Mouse (Mus musculus): ENCODE results near the gene Rab22a. TPM values are rescaled to one million over a fixed set of nuclear protein-coding genes. Genes with fewer than 3 reads are reported as not detected.
"Not testable (repeated sequence)": the region's sequence is repeated elsewhere in the genome, so short reads cannot be mapped to it uniquely, and the experiment has no call there.

Gene Rab22a
- total RNA-seq, 2 experiments from 2014 or later: 25.2 to 27.2 TPM

DNA sequence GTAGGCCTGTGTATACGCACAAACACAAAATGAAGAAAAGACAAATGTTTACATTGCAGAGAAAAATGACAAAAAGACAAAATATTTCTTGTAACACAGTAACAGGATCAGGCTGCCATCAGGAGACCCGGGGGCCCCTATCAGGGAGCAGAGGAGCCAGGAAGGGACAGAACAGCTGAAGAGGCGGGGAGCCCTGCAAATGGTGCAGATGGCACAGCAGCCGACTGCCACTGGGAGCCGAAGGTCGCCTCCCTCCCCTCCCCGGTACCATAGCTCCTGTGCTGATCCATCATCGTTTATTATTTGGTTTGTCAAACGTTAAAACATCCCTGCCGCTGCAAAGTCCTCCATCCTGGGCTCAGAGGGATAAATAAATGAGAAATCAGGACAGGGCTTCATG, 53.1 kb downstream of the Rab22a start:
- no peak for DNase-seq (ENCODE audit: low spot score in 2 of 2)
- intact Hi-C loops (cut with DNase I): no loop called here

DNA sequence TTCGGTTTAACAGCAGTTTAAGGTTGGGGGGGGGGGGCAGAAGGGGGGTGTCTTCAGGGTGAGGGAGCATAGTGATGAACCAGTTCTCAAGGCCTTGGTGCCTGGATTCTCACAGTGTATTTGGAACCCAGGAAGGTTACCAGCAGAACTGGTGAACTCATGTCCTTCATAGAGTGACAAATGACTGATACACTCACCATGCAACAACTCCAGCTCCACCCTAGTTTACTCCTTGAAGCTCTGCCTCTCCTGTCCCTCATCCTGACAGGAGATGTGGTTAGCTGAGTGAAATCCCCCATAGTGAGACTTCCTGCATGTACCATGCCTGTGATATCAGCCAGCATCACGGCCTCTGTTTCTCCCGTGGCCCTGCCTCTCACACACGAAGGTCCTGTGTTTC, 53.7 kb downstream of the Rab22a start:
- intact Hi-C loops (cut with DNase I): no loop called here
- no peak for DNase-seq (ENCODE audit: low spot score in 2 of 2)

DNA sequence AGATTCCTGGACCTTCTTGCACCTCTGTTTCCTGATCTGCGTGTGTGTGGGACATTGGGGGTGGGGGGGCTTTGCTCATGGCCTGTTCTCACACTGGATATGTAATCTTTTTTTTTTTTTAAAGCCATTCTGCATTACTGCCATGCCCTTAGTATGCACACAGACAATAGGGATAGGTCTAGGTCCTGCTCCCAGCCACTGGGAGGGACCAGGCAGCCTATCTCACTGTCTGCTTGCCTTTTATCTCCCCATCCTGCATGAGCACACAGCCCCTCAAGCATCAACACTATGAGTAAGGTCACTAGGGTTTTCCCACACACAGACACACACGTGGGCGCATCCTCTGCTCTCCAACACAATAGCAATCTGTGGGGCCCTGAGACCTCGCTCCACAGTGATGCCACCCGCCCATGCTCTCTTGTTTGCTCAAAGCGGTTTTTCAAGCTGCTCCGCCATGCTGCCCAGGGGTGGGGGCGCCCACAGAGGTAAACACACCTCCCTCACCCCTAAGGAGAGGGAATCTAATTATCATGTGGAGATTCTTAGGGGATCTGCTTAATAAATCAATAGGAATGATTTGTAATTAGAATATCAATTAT, 55.2 kb downstream of the Rab22a start:
- intact Hi-C loops (cut with DNase I): no loop called here
- no peak for DNase-seq (ENCODE audit: low spot score in 2 of 2)

DNA sequence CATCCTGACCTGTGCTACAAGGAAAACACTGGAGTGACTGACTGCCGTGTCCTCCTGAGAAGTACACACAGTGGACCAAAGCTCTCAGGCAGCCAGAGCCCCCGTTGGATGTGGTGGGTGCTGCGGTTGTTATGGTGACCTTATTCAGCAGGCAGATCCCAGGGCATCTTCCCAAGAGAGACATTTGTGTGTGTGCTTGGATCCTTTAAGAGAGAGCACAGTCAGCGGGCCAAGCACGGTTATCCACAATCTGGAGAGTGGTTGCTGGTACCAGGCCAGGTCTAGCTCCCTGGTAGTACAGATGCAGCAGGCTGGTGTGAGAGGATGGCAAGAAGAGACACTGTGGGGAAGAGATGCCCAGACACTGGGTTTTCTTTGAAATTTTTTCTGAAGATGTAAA, 57.4 kb downstream of the Rab22a start:
- intact Hi-C loops (cut with DNase I): no loop called here
- peak in 1 of 2 experiments; percentile 60 for DNase-seq (ENCODE audit: low spot score in 2 of 2)

DNA sequence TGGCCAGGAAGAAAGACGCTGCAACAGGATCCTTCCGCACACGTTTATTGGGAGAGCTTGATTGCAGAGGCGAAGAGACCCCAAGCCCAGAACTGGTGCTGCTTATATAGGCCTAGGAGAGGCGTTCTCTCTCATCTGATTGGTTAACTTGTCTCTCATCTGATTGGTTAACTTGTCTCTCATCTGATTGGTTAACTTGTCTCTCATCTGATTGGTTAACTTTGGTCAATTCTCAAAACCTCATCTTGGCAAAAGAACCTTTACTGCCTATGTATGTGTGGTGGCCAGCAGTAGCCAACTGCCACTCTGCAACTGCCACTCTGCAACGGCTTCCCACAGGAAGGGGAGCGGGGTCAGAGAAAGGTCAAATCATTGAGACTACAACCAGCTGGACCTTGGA, 59.6 kb downstream of the Rab22a start, which contains the start of gene 1700010B08Rik:
Gene 1700010B08Rik (plus strand): TSS at position 301 of the 400 bp plus-strand sequence.
- intact Hi-C loops (cut with DNase I): not testable (repeated sequence)

DNA sequence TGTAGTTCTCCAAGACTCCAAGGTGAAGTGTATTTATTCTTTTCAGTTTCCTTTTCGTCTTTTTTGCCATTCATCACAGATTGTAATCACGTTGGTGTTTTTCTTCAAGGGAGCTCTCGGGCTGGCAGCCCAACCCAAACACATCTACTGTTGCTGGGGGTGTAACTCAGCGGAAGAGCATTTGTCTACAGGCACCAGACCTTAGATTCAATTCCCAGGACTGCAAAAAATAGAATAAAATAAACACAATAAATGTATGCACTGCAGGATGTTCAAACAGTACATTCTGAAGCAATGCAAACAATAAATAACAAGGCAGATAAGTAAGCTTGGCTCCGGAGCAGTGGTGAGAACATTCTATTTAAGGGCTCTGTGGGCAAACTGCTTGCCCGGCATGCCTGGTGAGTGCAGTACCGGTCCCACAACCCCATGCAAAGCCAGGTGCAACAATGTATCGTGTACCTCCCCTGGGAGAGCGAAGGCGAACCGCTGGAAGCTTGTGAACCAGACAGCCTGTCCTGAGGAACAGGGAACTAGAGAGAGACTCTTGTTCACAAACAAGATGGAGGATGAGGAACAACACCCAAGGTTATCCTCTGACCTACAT, 62.8 kb downstream of the Rab22a start:
- intact Hi-C loops (cut with DNase I): no loop called here
- no peak for DNase-seq (ENCODE audit: low spot score in 2 of 2)

More for the DNA sequence above, 59.6 kb downstream of the Rab22a start, which contains the start of gene 1700010B08Rik:
- not testable (repeated sequence) for DNase-seq (ENCODE audit: low spot score in 2 of 2)

DNA sequence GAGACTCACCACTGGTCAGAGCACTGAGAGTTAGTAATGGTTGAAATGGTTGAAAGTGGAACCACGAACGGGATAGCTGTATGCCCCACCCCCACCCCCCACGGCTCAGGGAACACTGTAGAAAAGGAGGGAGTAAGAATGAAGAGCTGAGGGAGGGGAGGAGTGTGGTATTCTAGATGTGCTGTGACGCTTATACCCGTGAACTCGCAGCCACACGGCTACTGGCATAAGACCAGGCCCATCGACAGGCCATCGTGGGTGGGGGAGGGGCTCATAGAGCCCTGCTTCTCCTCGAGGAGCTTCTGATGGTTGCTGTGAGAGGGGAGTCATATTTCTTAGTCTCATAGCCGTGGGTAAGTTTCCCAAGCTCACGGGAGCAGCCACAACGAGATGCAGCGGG, 64.8 kb downstream of the Rab22a start:
- DNase-seq (ENCODE audit: low spot score in 2 of 2): no peak
- intact Hi-C loops (cut with DNase I): no loop called here

DNA sequence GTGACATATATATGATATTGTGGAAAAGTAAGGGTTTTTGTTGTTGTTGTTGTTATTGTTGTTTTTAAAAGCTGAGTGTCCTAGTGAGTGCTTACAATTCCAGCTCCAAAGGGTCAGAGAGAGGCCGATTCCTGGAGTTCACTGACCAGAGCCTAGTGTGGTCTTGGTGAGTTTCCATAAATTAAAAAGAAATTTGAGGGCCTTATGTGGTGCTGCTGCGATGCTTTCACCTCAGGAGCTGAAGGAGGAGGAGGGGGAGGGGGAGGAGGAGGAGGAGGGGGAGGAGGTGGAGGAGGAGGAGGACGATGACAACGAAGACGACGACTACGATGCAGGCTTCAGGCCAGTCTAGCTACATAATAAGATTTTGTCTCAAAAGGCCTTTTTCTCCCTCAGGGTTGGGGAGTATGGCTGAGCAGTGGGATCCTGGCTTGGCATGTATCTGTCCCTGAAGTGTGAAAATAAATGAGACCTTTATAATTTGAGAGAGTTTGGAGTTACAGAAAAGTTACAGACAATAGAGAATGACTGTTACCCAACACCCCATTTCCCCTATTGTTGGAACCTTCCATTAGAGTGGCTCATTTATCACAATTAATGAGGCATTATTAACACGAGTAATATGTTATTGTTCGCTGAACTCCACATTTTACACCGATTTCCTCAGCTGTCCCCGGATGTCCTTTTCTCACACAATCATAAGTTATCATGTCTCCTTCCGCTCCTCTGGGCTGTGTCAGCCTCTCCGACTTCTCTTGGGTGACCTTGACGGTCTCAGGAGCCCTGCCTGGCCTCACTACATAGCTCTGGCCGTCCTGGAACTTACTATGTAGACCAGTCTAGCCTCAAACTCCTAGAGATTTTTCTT, 65.6 kb downstream of the Rab22a start:
- intact Hi-C loops (cut with DNase I): no loop called here
- no peak for DNase-seq (ENCODE audit: low spot score in 2 of 2)

DNA sequence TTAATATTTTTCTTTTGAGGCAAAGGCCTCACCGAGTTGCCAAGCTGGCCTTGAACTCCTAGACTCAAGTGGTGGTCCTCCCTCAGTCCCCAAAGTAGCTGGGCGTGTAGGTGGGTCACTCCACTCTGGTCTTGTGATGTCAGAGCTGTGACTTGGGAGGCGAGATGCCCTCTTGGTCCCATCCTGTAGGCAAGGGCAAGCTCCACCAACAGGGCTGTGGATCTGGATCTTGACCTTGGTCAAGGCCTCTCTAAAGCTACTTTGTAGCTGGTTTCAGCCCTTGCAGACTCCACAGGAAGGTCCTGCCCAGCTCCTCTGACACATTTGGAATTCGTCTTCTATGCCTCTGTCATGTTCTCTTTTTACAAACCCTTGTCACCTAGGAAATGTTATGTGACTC, 66.3 kb downstream of the Rab22a start:
- intact Hi-C loops (cut with DNase I): no loop called here
- DNase-seq (ENCODE audit: low spot score in 2 of 2): no peak

DNA sequence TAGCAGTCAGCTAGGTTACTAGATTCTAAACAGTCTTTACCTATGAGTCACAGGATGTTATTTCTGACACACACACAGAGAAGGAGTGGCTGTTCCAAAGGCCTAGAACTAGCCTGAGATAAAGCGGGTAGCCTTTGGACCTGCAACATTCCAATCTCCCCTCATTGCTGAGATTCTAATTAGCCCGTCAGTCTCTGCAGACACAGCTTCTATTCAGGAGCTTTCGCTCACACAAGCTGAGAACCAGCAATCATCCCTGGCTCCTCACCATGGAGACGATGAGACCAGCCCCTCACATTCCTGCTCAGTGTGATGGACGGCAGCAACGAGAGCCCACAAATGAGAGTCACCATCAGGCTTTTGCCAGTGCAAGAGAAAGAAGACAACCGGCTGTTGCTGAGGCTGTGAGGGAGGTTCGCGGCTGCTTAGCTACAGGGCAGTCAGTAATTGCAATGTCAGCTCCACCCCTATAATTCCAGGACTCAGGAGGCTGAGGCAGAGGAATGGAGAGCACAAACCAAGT, 70.9 kb downstream of the Rab22a start:
- intact Hi-C loops (cut with DNase I): no loop called here

DNA sequence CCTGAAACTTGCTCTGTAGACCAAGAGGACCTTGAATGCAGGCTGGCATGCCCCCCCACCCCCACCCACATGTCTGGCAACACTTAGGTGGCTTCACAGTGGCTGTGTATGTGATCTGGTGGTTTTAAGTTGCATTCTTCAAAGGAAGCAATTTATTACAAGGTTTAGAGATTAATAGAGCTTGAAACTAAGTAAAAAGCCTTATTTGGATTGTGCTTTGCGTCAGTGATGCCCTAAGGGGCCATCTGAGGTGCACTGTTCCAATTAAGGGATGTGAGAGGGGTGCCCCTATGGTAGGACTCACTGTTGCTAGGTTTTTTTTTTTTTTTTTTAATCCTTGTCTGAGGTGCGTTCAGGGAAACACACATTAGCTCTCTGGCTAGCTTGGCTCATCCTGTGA, 74.9 kb downstream of the Rab22a start:
- intact Hi-C loops (cut with DNase I): no loop called here
- DNase-seq (ENCODE audit: low spot score in 2 of 2): no peak

More for the DNA sequence above, 70.9 kb downstream of the Rab22a start:
- peak in 1 of 2 experiments; percentile 35 for DNase-seq (ENCODE audit: low spot score in 2 of 2)

DNA sequence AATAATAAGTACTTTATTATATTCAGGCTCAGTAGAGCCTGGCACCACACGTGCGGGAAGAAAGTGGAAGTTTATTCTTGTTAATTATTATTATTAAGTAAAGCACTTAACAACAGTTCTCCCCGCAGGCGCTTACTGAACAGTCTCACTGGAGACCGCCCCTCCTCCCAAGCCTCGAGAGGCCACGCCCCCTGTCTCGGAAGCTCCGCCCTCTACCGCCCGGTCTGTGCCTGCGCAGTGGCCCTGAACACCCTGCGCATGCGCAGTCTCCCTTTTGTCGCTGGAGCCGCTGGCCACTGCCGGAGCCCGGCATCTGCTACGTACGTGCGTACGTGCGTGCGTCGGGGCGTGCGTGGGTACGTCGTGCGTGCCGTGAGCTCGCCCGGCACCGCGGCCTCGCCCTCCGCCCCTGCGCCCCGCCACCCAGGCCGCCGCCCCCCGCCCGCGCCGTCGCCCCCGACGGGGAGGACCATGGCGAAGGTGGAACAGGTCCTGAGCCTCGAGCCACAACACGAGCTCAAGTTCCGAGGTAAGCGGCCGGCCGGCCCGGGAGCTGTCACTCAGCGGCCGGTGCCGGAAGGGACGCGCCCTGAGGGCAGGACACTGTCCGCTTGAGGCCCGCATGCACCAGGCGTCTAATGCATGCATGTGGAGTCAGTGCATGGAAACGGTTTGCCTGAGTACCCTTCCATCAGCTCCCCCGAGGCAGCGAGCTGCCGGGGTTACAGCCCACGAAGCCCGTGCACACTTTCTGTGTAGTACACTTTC, 77.8 kb downstream of the Rab22a start, which contains the start of gene Vapb:
Gene Vapb (plus strand): TSS at position 290 of the 768 bp plus-strand sequence.
- intact Hi-C loops (cut with DNase I): no loop called here
- DNase-seq (ENCODE audit: low spot score in 2 of 2): peak; percentile 99 to 100

DNA sequence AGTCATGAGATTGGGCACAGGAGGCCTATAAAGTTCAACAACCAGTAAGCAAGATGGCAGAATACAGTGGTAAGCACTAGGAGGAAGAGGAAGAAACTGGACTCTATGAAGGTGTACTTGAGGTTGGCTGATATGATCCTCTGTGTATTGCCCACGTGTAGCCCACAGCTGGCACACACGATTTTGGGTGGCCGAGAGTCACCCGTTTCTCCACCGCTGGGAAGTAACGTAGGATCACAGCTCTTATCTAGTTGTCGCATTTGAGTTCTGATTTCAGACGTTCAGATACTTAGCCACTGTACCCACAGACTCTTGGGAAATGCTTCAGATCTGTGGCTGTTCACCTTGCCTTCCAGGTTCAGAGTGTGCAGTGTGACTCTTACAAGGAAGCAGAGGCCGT, 78.7 kb downstream of the Rab22a start:
- intact Hi-C loops (cut with DNase I): no loop called here
- DNase-seq (ENCODE audit: low spot score in 2 of 2): no peak

DNA sequence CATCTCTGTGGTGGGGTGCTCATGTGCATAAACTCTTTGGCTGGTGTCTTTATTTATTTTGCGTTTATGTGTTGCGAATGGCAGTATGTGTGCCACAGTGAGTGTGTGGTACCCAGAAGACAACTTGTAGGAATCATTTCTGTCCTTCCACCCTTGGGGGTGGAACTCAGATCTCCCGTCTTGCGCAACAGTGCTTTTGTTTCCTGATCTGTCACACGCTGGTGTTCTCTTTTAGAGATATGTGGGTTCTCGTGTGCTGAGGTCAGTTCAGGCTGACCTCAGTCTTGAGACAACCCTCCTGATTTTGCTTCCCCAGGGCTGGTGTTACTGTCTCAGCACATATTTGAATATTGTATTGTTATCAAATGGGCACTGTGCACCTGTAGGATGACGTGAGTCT, 79.5 kb downstream of the Rab22a start:
- intact Hi-C loops (cut with DNase I): no loop called here
- DNase-seq (ENCODE audit: low spot score in 2 of 2): no peak

DNA sequence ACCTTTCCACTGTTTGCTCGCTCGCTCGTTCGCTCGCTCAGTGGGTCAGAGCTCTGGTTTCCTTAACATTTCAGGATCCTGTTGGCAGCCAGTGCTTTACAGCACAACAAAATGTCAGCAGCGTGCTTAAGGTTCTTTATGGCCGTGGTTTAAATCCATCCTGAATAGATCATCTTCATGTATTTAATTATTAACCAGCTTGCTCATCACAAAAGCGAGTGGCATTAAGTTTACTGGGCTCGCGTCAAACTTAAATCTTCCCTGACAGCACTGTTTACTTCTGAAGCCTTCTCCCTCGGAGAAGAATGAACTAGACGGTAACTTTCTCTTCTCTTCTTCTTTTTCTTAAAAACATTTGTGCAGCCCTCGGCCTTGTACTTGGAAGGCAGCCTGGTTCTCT, 82.5 kb downstream of the Rab22a start:
- no peak for DNase-seq (ENCODE audit: low spot score in 2 of 2)
- intact Hi-C loops (cut with DNase I): no loop called here

DNA sequence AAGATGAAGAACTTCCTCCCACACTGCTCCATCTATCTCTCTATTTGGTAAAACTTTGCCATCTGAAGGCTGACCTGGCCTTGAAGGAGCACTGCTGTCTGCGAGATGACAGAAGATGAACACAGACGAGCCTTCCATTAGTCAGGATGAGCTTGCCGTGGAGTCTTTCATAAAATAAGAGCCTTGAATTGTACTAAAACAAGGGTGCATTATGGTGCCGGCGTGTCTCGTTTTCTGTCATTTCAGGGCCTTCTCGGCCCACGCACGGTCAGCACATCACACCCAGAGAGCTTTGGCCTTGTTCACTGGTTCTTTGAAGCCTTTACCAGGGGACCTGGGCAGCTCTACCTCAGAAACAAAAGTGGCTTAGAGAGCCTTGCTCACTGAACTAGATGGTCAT, 83.2 kb downstream of the Rab22a start:
- DNase-seq (ENCODE audit: low spot score in 2 of 2): no peak
- intact Hi-C loops (cut with DNase I): no loop called here

DNA sequence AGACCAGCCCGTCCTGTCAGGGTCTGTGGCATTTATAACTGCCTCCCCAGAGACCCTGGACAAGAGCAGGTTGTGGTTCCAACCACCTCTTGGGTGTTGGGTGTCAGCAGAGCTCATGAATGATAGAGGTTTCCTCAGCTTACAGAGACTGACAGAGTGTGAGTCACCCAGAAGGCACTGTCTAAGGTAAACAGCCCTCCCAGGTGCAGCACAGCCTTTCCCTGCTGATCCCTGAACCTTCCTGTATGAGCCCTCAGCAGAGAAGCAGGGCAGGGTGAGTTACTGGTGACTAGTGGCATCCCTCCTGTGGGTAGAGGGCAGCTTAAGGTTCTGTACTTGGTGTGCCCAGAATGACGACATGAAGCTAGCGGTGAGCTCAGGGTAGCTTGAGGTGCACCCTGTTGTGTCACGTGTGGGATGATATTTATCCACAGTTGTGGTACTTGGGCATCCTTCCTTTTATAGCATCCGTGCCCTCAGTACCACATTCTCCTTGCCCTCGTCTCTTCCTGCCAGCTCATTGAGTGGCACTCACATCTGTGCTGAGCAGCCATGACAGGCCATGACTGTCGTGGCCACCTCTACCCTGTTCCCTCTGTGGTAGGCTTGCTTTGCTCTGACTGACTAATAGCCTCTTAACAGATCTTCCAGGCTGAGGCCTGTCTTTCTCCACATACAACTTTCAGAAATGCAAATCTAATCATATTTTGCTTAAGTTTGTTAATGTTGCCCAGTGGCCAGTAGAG, 84.7 kb downstream of the Rab22a start:
- DNase-seq (ENCODE audit: low spot score in 2 of 2): no peak
- intact Hi-C loops (cut with DNase I): no loop called here

DNA sequence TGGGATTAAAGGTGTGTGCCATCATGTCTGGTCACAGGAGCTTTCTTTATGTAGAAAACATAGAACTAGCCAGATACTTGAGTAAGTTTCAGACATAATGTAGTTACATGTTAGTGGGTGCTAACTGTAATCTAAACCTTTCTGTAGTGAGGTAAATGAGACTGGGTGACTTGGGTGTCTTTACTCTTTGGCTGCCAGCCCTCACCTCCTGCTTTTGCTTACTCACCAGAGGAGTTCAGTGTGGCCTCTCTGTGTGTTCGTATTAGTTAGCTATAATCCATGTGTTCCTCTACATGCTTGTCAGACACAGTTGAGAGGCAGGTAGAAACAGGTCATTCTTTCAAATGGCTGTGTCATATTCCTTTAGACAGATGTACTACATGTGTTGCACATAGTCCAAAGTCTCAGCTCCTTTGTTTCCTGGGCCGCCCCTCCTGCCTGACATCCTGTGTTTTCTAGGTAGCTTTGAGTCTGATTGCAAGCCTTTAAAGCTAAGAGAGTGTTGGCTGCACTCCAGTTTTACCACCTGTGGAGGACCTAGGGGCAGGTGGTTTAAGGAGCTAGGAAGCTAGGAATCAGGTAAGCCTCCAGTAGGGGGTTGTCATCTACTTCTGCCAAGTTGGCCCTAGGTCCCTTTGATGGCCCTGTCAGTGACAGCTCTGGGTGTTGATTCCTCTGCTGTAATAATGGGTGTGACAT, 89.5 kb downstream of the Rab22a start:
- no peak for DNase-seq (ENCODE audit: low spot score in 2 of 2)
- intact Hi-C loops (cut with DNase I): no loop called here

Measured in left cerebral cortex, postnatal 14 days (tissue).